Mouse (Mus musculus): ENCODE measurements around the gene Rit1.
"Not testable (repeated sequence)": the region's sequence is repeated elsewhere in the genome, so short reads cannot be mapped to it uniquely, and the experiment has no call there.

The Rit1 gene

DNA sequence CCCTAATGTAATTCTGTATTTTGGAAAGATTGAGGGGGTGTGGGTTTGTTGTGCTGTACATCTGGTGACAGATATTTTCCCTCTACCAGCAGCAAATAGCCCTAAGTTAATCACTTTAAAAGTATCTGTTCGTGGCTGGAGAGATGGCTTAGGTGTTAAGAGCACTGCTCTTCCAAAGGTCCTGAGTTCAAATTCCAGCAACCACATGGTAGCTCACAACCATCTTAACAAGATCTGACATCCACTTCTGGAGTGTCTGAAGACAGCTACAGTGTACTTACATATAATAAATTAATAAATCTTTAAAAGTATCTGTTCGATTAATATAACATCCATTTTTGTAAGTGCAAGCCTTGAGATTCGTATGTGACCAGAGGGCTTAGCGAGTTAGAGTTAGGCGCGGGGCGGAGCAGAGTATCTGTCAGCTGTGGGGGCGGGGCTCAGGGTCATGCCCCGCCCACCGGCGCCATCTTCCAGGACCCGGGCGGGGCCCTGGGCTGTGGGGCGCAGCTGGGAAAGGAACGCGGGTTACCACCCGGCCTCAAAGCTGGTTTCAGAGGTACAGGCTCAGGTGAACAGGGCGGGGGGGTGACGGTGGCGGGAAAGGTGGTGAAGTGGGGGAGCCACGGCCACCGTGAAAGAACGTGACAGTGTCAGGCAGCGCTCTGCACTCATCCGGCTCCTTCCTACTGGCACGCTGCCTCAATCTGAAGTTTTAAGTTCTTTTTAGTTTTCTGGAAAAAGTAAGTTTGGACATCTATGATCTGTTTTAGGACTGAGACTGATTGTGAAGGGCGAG is at the start of gene Rit1:
Gene Rit1 (plus strand): TSS at position 440 of the 799 bp plus-strand sequence.
- peak; percentile 86 for DNase-seq (ENCODE audit: extremely low read depth, insufficient read length, low spot score)

DNA sequence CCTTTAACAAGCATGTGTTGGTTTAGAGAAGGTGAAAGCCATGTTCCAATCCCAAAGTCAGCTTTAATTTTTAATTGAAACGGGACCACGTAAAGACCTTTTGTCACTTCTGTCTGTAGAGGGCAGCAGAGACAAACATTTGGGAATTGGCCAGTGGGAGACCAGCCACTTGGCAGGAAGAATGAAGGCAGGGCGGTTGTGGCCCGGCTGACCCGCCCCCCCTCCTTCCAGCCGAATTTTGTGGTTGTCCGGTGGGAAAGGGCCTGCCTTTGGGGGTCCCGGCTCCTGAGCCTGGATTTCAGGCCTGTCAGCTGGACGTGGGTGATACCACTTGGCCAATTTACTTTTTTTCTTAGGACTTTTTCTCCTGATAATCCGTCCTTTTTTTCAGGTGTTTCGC is 39.2 kb upstream of the Rit1 start:
- DNase-seq (ENCODE audit: extremely low read depth, insufficient read length, low spot score), result peak; percentile 65

DNA sequence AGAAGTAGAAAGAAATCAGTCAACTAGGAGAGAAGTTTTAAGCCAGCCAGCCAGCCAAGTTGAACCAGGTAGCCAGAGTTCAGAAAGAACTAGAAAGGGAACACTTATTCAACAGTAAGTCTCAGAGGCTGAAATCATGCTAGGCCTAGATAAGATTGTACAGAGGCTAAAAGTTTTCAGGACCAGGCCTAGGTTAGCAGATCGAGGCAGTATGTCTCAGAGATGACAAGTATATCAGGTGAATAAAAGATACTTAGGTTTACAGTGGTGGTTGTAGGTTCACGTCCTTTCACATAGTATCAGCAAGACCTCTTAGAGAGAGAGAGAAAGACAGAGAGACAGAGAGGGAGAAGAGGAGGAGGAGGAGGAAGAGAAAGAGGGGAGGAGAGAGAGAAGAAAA is 32.8 kb upstream of the Rit1 start:
- DNase-seq (ENCODE audit: extremely low read depth, insufficient read length, low spot score), result no peak

DNA sequence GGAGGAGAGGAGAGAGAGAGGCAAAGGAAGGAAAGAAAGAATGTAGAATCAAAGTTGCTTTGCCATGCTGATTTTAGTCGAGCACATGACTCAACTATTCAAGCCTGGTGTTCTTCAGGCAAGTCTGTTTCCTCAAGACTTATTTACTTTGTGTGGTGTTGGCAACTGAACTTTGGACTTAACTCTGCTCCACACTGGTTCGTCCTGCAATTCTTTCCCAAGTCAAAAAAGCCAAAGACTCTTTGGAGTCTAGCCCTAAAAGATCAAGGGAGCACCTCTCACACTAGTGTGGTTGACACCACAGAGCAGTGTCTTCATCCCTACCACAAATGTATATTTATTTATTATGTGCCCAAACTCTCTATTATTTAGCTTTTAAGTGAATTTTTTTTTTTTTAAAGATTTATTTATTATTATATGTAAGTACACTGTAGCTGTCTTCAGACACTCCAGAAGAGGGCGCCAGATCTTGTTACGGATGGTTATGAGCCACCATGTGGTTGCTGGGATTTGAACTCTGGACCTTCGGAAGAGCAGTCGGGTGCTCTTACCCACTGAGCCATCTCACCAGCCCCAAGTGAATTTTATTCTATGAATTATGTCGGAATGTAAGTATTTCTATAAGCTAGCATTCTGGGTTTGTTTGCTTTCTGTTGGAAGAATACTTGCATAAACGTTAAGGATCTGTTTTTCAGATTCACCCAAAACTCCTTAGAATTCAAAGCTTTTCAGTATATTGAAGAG is 32.2 kb upstream of the Rit1 start:
- DNase-seq (ENCODE audit: extremely low read depth, insufficient read length, low spot score), result no peak

DNA sequence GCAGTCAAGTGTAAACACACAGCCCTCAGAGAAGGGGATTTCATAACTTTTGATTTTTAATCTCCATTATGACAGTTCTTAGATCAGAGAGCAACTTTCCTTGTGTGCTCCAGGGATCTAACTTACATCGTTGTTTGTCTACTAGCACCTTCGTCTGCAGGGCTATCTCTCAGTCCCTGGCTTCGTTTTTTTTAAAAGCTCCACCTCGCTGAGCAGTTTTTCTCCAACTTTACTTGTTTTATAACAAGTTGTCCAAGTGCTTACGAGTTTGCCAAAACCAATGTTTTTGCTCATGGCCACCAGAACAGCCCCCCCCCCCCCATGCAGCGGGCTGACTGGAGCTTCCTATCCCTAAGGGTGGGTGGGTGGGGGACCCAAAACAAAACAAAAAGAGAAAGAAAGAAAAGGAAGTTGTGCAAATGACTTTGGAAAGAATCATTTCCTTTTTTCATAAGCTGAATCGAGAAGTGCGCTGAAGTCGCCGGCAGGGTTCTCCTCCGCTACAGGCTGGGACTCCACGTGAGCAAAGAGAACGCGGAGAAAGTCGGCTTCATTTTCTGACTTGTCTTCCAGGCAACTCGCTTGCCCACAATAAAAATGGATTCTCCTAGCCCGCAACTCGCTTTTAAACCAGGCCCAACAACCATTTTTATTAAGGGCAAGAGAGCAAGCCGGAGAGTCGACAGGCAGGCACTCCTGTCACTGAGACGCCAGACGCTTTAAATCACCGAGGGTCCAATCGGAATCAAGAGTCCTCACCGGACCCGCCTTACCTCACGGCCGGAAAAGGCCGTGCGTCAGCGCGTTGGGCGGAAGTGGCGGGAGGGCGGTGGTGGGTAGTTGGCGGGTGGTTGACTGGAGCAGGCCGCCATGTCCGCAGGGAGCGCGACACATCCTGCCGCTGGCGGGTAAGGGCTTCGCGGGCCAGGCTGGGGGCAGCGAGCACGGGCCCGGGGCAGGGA is 31.4 kb upstream of the Rit1 start, which contains the start of gene Khdc4:
Gene Khdc4 (plus strand): TSS at position 824 of the 962 bp plus-strand sequence.
- DNase-seq (ENCODE audit: extremely low read depth, insufficient read length, low spot score), result peak; percentile 98

DNA sequence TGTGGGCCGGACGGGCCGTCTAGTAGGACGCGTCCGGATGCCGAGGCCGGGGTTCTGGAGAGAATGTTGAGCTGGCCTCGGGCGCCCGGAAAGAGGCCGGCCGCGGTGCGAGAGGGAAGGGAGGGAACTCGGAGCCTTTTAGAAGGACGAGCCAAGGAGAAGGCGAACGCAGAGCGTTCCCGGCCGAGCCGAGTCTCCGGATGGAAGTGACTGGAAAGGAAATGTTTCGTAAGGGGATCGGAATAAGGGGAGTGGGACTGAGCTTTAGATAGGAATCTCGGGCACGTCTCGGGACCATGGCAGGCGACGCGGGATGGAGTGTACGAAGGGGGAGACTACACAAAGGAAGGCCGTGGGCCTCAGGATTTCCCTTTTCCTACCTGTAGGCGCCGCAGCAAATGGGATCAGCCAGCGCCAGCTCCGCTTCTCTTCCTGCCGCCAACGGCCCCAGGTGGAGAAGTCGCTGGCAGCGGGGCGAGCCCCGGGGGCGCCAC is 30.6 kb upstream of the Rit1 start:
- DNase-seq (ENCODE audit: extremely low read depth, insufficient read length, low spot score), result no peak

DNA sequence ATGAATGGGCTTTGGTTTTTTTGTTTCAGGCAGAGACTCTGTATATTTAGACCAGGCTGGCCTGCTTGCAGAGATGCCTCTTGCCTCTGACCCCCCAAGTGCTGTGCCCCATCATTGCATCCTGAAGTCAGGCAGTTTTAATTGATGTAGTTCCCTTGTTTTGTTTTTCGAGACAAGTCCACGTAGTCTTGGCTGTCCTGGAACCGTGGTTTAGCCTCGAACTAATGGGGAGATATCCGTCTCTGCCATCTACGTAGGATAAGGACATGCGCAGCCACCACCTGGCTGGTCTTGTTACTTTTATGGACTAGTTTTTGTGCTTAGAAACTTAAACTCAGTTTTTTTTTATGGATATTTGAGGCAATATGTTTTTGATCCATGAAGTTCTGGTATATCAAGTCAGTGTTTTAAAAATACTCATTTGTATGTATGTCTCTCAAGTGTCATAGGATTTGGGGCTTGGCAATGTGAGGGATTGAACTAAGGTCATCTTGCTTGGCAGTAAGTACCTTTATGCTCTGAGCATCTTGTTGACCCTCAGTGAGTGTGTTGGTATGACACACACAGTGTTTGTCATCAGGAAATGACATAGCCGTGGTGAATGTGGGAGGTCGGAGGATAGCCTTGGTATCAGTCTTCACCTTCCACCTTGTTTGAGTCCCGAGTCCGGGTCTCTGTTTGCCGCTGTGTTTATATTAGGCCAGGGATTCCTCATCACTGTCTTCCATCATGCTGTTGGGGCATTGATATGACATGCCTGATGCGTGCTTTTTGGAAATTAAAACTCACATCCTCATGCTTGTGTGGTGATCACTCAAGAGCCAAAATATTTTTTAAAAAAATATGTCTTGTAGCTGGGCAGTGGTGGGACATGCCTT is 29.7 kb upstream of the Rit1 start:
- no peak for DNase-seq (ENCODE audit: extremely low read depth, insufficient read length, low spot score)

DNA sequence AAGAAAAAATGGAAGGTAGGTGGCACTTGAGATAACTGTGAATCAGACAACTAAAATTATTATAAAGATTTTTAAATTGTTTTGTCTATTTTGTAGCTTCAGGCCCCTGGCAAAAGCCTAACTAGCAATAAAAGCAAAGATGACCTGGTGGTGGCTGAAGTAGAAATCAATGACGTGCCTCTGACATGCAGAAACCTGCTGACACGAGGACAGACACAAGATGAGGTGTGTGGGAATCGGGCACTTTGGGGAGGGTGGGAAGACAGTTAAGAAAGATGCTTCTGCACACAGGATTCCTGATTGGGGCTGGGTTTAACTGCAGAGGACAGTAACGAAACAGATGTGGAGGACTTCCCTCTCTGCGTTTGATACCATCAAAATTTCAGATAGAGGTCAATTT is 27.6 kb upstream of the Rit1 start:
- no peak for DNase-seq (ENCODE audit: extremely low read depth, insufficient read length, low spot score)

DNA sequence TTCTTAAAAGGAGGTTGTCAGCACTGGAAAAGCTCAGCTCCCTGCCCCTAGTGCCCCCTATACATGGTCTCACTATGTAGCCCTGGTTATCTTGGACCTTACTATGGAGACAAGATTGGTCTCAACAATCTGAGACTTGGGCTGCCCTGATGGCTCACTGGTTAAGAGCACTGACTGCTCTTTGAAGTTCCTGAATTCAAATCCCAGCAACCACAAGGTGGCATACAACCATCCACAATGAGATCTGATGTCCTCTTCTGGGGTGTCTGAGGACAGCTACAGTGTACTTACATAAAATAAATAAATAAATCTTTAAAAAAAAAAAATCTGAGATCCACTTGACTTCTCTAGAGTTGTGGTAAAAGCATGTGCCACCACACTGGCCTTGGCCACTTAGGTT is 21.1 kb upstream of the Rit1 start:
- DNase-seq (ENCODE audit: extremely low read depth, insufficient read length, low spot score), result no peak

DNA sequence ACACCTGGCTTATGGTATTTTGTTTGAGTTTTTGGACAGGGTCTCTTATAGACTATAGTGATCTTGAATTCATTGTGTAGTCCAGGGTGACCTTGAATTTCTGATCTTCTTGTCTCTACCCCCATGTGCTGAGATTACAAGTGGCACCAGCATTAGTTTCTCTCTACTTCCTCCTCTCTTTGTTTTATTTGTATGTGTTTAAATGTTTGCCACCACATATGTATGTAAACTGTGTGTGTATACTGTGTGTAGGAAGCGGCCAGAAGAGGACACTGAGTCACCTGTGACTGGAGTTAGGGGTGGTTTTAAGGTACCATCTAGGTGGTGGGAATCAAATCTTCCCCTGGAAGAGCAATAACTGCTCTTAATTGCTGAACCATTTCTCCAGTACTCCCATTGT is 18.6 kb upstream of the Rit1 start:
- DNase-seq (ENCODE audit: extremely low read depth, insufficient read length, low spot score), result no peak

DNA sequence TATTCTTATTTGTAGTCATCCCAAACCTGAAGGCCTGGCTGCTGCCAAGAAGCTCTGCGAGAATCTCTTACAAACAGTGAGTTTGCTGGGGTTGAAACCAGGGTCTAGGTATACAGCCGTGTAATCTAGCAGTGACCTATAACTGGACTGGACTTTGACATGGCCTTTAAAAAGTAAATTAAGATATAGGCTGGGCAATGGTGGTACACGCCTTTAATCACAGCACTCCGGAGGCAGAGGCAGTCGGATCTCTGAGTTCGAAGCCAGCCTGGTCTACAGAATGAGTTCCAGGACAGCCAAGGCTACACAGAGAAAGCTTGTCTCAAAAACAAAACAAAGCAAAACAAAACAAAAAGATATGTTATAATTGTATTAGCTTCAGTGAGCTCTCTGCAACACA is 17.8 kb upstream of the Rit1 start:
- DNase-seq (ENCODE audit: extremely low read depth, insufficient read length, low spot score), result no peak

DNA sequence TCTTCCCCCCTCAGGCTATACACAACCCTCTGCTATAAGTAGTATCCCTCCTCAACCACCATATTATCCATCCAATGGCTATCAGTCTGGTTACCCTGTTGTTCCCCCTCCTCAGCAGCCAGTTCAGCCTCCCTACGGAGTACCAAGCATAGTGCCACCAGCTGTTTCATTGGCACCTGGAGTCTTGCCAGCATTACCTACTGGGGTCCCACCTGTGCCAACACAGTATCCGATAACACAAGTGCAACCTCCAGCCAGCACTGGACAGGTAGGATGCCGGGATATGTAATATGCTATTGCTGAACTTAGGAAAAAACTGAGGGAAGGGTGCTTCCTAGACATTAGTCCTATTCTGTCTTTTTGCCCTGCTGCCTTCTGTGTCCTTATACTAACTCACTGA is 16.4 kb upstream of the Rit1 start:
- no peak for DNase-seq (ENCODE audit: extremely low read depth, insufficient read length, low spot score)

DNA sequence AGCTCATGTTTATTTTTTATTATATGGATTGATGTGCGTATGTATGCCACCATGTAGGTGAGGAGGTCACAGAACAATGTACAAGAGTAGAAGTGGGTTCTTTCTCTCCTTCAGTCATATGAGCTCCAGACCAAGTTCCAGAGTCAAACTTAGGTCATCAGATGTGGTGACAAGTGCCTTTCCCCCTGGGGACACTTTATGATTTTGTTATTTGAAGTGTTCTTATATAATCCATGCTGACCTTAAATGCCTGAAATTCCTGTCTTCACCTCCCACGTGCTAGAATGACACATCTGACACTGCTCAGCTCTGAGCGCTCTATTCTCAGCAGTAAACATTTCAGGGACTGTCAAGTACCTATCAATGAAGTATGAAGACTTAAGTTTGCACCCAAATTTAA is 15.4 kb upstream of the Rit1 start:
- DNase-seq (ENCODE audit: extremely low read depth, insufficient read length, low spot score), result no peak

DNA sequence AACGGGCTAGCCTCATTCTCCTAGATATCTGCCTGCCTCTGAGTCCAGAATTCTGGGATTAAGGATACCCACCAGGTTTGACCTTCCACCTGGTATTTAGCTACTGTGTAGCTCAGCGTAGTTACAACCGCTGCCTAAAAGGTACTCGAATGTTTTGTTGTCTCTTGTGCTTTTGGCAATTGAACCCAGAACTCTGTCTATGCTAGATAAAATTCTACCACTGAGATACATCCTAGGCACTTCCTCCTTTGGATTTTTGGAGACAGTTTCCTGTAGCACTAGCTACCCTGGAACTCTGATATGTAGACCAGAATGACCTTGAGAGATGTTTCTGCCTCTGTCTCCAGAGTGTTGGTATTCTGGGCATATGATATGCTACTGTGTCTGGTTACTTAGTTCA is 2.9 kb upstream of the Rit1 start:
- DNase-seq (ENCODE audit: extremely low read depth, insufficient read length, low spot score), result no peak

DNA sequence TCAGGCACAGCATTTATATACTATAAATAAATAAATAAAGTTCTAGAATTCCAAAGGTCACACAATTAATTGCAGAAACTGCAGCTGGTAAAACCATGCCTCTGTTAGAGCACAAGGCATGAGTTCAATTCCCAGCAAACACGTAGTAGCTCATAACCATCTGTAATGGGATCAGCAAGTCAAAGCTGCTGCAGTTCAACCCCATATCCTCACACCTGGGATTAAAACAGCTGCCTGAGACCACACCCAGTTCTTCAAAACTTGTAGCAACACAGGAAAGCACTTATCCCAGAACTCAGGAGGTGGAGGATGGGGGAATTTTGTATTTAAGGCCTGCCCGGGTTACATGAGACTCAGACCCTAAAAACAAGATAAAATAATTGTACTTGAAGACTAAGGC is 1.9 kb upstream of the Rit1 start:
- DNase-seq (ENCODE audit: extremely low read depth, insufficient read length, low spot score), result no peak

DNA sequence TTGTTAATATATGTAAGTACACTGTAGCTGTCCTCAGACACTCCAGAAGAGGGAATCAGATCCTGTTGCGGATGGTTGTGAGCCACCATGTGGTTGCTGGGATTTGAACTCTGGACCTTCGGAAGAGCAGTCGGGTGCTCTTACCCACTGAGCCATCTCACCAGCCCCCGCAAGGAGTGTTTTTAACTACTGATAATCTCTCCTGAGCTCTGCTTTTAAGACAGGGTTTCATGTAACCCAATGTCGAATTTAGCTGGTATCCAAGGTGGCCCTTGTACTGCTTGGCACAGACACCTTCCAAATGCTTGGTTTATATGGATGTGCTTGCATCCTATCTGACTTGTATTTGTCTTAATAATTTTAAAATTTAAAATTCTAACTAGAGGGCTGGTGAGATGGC is 922 bp upstream of the Rit1 start:
- not testable (repeated sequence) for DNase-seq (ENCODE audit: extremely low read depth, insufficient read length, low spot score)

DNA sequence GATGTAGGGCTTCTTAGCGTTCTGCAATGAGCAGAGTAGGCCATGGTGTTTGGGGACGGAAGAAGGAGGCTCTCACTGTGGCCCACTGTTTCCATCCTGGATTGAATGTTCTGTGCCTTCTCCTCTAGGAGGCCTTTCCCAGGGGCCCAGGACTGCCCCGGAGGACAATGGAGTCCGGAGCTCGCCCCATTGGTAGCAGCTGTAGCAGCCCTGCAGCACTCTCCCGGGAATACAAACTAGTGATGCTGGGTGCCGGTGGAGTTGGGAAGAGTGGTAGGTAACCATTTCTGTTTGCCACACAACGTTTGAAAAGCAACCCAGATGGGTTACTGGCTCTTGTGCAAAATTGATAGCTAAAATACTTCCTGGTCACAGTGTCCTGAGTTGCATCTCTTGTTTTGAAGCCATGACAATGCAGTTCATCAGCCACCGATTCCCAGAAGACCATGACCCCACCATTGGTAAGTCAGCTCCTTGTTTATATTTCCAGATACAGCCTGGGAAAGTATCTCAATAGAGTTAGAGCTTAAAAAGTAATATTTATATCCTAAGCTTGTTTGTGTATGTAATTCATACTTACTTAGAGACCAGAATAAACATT is 660 bp downstream of the Rit1 start:
- DNase-seq (ENCODE audit: extremely low read depth, insufficient read length, low spot score), result peak; percentile 54

DNA sequence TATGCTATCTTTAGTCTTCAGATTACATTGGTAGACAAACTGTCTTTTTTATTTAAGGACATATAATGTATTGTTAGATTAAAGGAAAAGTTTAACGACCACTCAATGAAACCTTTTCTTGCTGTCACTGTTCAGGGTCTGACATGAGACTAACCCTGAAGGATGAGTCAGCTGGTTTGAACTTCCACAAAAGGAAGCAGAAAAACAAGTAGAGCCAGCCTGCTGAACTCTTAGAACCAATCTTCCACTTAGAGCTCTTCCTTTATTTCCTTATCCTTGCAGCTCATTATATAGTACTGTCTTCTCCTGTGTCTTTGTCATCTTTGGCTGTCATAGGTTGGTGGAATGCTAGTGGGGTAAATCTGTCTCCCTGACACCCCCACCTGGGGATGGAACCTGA is 1.2 kb downstream of the Rit1 start:
- no peak for DNase-seq (ENCODE audit: extremely low read depth, insufficient read length, low spot score)

DNA sequence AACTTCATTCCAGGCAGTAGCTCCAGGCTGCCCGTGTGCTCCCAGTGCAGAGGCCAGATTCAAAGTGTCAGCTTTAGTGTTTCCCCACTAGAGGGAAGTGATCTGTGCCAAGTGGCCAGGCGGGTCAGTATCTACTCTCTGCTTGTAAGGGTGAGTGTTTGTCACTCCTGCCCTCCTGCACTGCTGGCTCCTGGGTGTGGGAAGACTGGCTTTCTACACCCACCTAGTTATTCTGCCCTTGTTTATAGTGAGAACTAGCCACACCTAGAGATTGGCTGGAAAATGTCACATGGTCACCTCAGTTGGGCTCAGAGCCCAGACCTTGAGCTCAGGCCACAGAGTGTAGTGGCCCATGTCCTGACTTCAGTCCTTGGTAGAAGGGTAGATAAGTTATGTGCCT is 2.5 kb downstream of the Rit1 start:
- DNase-seq (ENCODE audit: extremely low read depth, insufficient read length, low spot score), result peak; percentile 33
